Mouse (Mus musculus) thymus, postnatal 36 days (tissue): ENCODE results near the gene Phkg1.
"Not testable (repeated sequence)": the region's sequence is repeated elsewhere in the genome, so short reads cannot be mapped to it uniquely, and the experiment has no call there.

Experiments
- DNase-seq, 2 experiments: peaks; one replicate each; pipeline ENCODE4 v3.0.0; 2022; ENCODE audit warnings: mixed read lengths in 2 of 2

Gene Phkg1

DNA sequence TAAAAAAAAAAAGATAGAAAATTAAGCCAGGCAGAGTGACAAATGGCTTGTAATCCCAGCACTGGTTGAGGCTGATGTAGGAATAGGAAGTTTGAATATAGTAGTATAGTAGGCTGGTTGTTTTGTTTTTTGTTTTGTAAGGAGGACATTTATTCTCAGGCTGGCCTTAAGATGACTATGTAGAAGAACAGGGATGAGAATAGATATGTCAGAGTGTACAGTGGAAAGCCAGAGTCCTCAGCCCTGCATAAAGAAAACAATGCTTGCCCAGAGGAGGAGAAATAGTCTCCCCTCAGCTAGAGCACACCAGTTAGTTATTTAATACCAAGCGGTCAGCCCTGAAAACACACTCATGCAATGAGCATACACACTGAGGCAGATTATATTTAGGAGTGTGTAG lies at the start of gene Phkg1:
TSS of gene Phkg1 (minus strand) at position 101 of the 400 bp plus-strand sequence.
- DNase-seq, result no peak

GRCm38 (mm10) chr5:129947528-129948033 lies 49.2 kb upstream of the Phkg1 start:
- DNase-seq, result no peak

GRCm38 (mm10) chr5:129943402-129943801 lies 45.1 kb upstream of the Phkg1 start:
- DNase-seq, result no peak

DNA sequence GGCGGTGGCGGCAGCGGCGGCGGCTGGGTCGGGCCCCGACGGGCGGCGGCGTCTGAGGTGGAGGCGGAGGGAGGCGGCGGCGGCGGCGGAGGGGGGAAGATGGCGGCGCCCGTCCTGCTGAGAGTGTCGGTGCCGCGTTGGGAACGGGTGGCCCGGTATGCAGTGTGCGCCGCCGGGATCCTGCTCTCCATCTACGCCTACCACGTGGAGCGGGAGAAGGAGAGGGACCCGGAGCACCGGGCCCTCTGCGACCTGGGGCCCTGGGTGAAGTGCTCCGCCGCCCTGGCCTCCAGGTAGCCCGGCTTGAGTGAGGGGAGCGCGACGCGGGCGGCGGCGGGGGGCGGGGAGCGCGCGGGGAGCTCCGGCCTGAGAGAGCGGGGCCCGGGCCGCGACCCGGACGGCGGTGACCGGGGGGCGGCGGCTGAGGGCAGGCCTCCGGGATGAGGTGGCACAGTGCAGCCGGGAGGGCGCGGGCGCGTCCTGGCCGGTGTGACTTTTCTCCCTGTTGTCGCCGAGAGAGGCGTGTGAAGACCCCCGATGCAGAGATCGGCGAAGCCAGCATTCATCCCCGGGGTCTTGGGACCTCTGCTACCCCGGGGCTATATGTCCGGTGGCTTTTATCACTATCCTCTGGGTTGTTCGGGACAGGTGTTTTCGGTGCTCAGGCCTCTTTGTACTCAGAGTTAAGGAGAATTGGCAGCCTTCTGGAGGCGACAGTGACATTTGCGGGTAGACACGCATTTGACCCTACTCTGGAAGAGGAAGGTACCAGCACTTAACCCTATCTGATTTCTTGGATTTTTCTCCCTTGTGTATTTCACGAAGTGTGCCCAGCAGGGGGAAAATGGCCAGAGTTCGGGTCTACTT lies 44.0 kb upstream of the Phkg1 start:
- peak; percentile 45 to 72 for DNase-seq

GRCm38 (mm10) chr5:129941495-129942045 lies 43.2 kb upstream of the Phkg1 start, which contains the start of gene Vkorc1l1:
Vkorc1l1 (plus strand) TSS chr5:129941970.
- DNase-seq, result peak; percentile 98 to 100

DNA sequence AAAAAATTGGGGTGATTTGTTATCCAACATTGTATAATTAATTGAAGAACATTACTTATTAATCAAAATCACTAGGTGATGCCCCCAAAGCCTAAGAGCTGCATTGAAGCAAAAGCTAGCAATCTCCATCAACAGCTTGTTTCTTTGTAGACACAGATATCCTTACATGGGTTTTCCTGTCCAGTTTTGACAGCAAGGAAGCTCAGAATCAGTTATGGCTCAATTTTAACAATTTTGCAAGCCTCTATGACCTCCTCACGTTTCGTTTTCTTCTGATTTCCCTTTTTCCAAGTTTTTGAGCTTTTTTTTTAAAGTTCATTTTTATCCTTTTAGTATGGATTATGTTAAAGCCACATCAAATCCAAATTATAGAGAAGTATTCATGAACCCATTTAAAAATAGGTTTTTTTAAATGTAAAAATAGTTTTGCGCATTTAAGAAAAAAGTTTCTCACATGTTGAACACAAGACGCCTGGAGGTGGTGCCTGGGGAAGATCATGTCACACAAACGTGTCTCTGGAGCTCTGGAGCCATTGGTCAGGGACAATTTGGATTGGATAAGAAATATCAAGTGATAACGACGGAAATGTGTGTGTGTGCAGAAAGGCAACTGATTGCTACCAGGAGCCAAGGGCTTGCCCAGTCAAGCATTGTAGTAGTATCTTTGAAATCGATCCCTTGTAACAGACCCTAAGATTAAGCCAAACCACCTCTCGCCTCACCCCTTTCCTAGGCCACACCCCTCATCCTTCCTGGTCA lies 42.6 kb upstream of the Phkg1 start:
- DNase-seq, result no peak

DNA sequence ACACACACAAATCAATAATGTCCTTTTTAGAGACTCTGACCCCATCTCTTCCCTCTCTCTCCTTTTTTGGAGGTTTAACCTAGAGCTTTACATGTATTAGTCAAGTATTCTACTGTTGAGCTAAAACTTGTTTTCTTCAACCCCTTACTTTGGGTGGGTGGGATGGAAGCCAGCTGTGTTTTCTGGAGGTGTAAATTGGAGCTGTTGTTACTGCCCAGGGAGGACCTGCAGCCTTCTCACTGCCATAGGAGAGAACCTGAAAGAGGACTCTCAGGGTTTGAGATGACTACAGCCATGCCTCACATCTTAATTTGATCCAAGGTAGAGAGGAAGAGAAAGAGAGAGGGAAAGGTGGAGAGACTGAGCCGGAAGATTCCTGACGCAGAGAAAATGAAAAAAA lies 41.9 kb upstream of the Phkg1 start:
- DNase-seq, result no peak

- DNase-seq, result no peak
These were observed 38.6 kb upstream of the Phkg1 start for GRCm38 (mm10) chr5:129936941-129937340.

DNA sequence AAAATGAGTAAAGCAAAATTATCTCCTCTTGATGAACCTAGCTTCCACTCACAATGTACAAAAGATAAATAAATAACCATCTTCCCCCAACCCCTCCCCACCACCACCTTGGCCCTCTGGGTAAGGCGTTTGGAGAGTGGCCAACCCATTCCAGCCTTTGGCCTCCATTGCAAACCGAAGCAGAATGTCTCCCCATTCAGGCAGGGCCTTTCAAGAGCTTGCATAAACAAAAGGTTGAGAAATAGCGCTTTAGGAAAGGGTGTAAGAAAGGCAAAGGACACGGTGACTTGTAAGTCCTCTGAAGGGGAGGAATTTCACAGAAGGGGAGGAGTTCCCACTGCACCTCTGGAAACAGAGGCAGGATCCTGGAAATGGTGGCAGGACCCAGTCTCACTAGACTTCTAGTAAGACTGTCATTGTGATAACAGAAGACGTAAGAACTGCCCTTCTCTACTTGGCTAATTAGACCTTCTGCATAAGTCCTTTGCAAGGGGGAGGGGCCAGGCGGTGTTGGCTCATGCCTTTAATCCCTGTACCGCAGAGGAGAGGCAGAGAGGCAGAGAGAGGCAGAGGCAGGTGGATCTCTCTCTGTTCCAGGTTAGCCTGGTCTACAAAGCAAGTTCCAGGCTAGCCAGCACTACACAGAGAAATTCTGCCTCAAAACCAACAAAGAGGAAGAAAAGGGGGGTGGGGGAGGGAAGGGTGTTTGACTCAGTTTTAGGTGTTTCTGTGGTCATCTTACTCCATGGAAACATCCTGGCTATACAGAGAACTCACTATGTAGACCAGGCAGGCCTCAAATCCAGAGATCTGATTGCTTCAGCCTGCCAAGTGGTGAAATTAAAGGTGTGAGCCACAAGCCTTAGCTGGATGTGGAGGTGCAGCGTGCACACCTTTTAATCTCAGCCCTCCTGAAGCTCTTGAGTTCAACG lies 31.8 kb upstream of the Phkg1 start:
- no peak for DNase-seq

GRCm38 (mm10) chr5:129925933-129926332 lies 27.6 kb upstream of the Phkg1 start:
- no peak for DNase-seq

DNA sequence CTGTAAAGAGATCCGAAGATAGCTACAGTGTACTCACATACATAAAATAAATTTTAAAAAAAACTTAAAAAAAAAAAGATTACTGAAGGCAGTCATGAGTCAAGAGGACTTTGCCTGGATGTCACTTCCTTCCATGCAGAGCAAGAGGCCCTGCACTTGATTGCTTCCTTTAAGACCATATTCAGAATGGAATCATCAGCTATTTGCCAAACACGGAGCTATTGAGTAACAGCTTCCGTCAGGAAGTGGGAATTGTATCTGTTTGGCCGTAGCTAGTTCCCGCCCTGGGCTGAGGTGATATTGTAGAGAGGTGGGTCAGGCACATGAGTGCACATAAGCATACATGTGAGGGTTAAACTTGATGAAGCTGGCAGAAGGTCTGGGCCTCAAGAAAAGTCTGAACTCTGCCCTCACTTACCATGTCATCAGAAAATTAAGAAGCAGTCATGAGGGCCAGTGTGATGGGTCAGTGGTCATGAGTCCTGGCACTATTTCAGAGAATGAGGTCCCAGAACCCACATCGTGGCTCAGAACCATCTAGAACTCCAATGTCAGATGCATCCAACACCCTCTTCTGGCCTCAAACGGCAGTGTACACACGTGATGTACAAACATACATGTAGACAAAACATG lies 26.6 kb upstream of the Phkg1 start:
- no peak for DNase-seq

GRCm38 (mm10) chr5:129921972-129922371 lies 23.6 kb upstream of the Phkg1 start:
- DNase-seq, result no peak

DNA sequence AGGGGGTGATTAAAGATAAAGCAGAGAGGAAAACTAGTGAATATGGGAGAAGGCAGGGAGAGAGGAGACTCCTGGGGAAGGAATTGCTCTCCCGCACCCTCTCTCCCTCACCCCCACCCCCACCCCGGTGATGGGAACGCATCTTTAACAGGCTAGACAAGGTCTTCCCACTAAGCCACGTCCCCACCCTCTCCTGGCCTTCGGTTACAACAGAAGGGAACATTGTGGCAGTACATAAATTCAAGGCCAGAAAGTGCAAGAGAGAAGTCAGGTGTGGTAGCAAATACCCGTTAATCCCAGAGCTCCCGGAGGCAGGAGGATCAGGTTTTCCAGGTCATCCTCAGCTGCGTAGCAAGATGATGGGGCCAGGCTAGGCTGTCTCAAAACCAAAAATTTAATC lies 21.0 kb upstream of the Phkg1 start:
- DNase-seq, result no peak

GRCm38 (mm10) chr5:129918752-129919151 lies 20.4 kb upstream of the Phkg1 start:
- DNase-seq, result no peak

- DNase-seq, result no peak
These were observed 19.8 kb upstream of the Phkg1 start for GRCm38 (mm10) chr5:129918065-129918651.

GRCm38 (mm10) chr5:129915491-129915890 lies 17.1 kb upstream of the Phkg1 start:
- DNase-seq, result not testable (repeated sequence)

GRCm38 (mm10) chr5:129914024-129914423 lies 15.7 kb upstream of the Phkg1 start:
- peak; percentile 22 to 23 for DNase-seq

- no peak for DNase-seq
These were observed 11.2 kb upstream of the Phkg1 start for GRCm38 (mm10) chr5:129909591-129909990.

- no peak for DNase-seq
These were observed 10.8 kb upstream of the Phkg1 start for GRCm38 (mm10) chr5:129909147-129909546.

DNA sequence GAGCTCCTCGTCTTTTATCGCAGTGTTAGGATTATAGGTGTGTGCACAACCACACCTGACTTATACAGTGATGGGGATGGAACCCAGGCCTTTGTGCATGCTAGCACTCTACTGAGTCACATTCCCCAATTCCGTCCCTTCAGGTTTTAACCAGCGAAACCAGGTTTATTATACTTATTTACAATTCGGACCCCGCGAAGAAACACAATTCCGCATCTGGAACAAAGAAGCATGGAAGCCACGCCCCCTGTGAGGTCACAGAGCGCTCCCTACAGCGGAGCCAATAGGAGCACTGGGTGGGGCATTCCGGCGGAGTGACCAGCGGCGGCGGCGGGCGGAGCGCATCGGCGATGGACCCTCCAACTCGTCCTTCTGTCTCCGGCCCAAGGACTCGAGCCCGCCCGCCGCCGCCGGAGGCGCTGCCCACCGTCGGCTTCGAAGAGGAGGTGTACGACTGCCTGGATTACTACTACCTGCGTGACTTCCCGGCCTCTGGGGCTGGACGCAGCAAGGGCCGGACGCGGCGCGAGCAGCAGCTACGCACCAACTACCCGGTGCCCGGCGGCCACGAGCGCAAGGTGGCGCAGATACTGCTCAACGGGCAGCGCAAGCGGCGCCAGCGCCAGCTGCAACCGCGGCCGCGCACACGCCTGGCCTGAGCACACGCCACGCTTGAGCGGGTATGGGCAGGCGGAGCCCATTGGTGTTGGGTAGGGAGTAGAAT lies 10.1 kb upstream of the Phkg1 start, which contains the start of gene Nupr1l:
TSS of gene Nupr1l (plus strand) at position 299 of the 724 bp plus-strand sequence.
- DNase-seq, result peak; percentile 80 to 81
